Mouse (Mus musculus): ENCODE data around the gene Shank2.

The Shank2 gene

GRCm38 (mm10) chr7:144271074-144271473 is 269.3 kb downstream of the Shank2 start:
- no peak for DNase-seq (ENCODE audit: low spot score)

- DNase-seq (ENCODE audit: low spot score): no peak
Measured at GRCm38 (mm10) chr7:144278703-144279102, 277.0 kb downstream of the Shank2 start.

- peak; percentile 8 for DNase-seq (ENCODE audit: low spot score)
Measured at GRCm38 (mm10) chr7:144283701-144284100, 282.0 kb downstream of the Shank2 start.

GRCm38 (mm10) chr7:144284241-144285065 is 282.7 kb downstream of the Shank2 start:
- DNase-seq (ENCODE audit: low spot score): no peak

GRCm38 (mm10) chr7:144285066-144285633 is 283.4 kb downstream of the Shank2 start:
- DNase-seq (ENCODE audit: low spot score): no peak

- no peak for DNase-seq (ENCODE audit: low spot score)
Measured at GRCm38 (mm10) chr7:144285912-144286311, 284.2 kb downstream of the Shank2 start.

GRCm38 (mm10) chr7:144287991-144288390 is 286.3 kb downstream of the Shank2 start:
- no peak for DNase-seq (ENCODE audit: low spot score)

- no peak for DNase-seq (ENCODE audit: low spot score)
Measured at GRCm38 (mm10) chr7:144291478-144291877, 289.8 kb downstream of the Shank2 start.

- DNase-seq (ENCODE audit: low spot score): no peak
Measured at GRCm38 (mm10) chr7:144293611-144294010, 291.9 kb downstream of the Shank2 start.

GRCm38 (mm10) chr7:144294239-144295200 is 292.8 kb downstream of the Shank2 start:
- DNase-seq (ENCODE audit: low spot score): no peak

GRCm38 (mm10) chr7:144299351-144299750 is 297.6 kb downstream of the Shank2 start:
- DNase-seq (ENCODE audit: low spot score): no peak

GRCm38 (mm10) chr7:144301646-144302045 is 299.9 kb downstream of the Shank2 start:
- DNase-seq (ENCODE audit: low spot score): no peak

- DNase-seq (ENCODE audit: low spot score): no peak
Measured at GRCm38 (mm10) chr7:144302498-144302897, 300.8 kb downstream of the Shank2 start.

GRCm38 (mm10) chr7:144307853-144308409 is 306.2 kb downstream of the Shank2 start:
- DNase-seq (ENCODE audit: low spot score): no peak

- DNase-seq (ENCODE audit: low spot score): no peak
Measured at GRCm38 (mm10) chr7:144314438-144315105, 312.8 kb downstream of the Shank2 start.

GRCm38 (mm10) chr7:144316224-144316623 is 314.5 kb downstream of the Shank2 start:
- DNase-seq (ENCODE audit: low spot score): no peak

- DNase-seq (ENCODE audit: low spot score): no peak
Measured at GRCm38 (mm10) chr7:144316797-144317196, 315.1 kb downstream of the Shank2 start.

GRCm38 (mm10) chr7:144324077-144324476 is 322.3 kb downstream of the Shank2 start:
- DNase-seq (ENCODE audit: low spot score): no peak

- no peak for DNase-seq (ENCODE audit: low spot score)
Measured at GRCm38 (mm10) chr7:144324861-144325260, 323.1 kb downstream of the Shank2 start.

- no peak for DNase-seq (ENCODE audit: low spot score)
Measured at GRCm38 (mm10) chr7:144325603-144326002, 323.9 kb downstream of the Shank2 start.

- DNase-seq (ENCODE audit: low spot score): no peak
Measured at GRCm38 (mm10) chr7:144329403-144329890, 327.7 kb downstream of the Shank2 start.

Data from MN1 (cell line).